Mouse (Mus musculus) Patski (cell line): ENCODE data around the gene Glul. TPM values are rescaled to one million over a fixed set of nuclear protein-coding genes. Genes with fewer than 3 reads are reported as not detected.

ENCODE experiments used
- ATAC-seq: fragments of 100-300 bp; one replicate; pipeline ENCODE4 v1.8.0; 2021
- CTCF ChIA-PET: fragments of 350-600 bp; sonication (Branson Sonifier 250); formaldehyde crosslinking; loops from one replicate; lab custom pipeline; 2022; ENCODE audit warnings: inconsistent platforms; lab: Charles Lee
- POLR2A ChIA-PET: fragments of 350-600 bp; sonication (Branson Sonifier 250); formaldehyde crosslinking; loops from one replicate; lab custom pipeline; 2022; ENCODE audit warnings: antibody characterized with exemption, inconsistent platforms; lab: Charles Lee
- DNase-seq: peaks from one replicate; pipeline ENCODE4 v3.0.0-alpha.2; 2011; ENCODE audit warnings: low read depth, low spot score
- H3K27me3 ChIP-seq: fragments of 371-371 bp; one replicate; pipeline ENCODE4 v1.5.1; 2021
- CTCF ChIP-seq: fragments of 100-300 bp; IDR thresholded peaks from one replicate; pipeline ENCODE4 v1.5.1; 2021
- in situ Hi-C: fragments of 300-500 bp; cut with MboI; formaldehyde crosslinking; loops from 3 replicates; pipeline ENCODE4 v1.11.1; 2018; ENCODE audit warnings: low pct_unique_long_range_greater_than_20kb, mixed read lengths
- polyA plus RNA-seq: library from polyadenylated mRNA; unstranded; gene quantifications from one replicate; pipeline ENCODE4 v1.2.3, GENCODE M21; 2021

Glul gene
- polyA plus RNA-seq, 1 experiment from 2014 or later: 60.5 TPM

DNA sequence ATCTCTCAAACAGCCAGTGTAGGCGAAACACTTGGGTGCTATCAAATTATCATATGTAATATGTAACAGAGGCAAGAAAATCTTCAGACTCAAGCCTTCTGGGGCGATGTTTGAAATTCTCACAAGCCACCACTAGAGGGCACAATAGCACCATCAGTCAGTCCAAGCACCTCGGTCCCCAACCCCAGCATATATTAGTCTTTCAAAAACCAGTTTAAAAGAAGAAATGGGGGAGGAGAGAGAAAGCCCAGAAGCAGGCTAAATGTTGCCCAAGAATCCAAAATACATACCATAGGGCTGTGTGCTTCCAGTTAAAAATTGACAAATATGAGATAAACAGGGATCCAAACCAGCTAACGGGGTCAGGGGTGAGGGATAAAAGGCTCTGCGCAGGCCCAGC, 4.8 kb upstream of the Glul start:
- ChIA-PET POLR2A (no interaction called here), CTCF (interaction anchor here (0.7 to 4.7 kb wide), 8 partner anchors 132 to 835 kb away, joined by 3 to 24 read pairs (median 4); no protein-coding TSS in a partner anchor)
- no peak for TF ChIP-seq CTCF
- peaks cover 20% of the 10 kb centered on the region for H3K27me3 ChIP-seq
- DNase-seq (peak; percentile 24), ATAC-seq (no peak)
- in situ Hi-C loops: loop anchor here (5.0 to 25.0 kb wide), 4 partner anchors 142 to 1117 kb away; no protein-coding TSS in a partner anchor

DNA sequence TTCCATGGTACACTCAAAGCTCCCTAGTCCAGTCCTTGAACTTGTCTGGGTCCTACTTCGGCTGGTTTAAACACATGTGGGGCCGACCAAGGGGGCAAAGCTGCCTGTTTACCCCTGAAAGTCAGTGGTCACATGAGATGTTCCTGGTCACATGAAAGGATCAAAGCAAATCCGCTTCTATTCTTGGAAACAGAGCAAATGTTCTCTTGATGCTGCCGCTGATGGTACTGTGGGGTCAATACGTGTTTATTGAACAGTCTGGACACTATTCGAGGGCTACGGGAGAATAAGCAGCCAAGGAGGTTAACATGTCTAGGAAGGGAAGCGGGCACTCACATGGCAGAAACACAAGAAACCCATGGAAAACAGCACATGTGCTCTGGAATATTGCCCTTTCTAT, 2.5 kb upstream of the Glul start:
- H3K27me3 ChIP-seq: peaks cover 16% of the 10 kb centered on the region
- POLR2A ChIA-PET: no interaction called here
- no peak for DNase-seq
- in situ Hi-C loops: loop anchor here (25.0 kb wide), 1 partner anchor 1115 kb away; no protein-coding TSS in a partner anchor
- no peak for TF ChIP-seq CTCF
- CTCF ChIA-PET: interaction anchor here (1.7 to 4.7 kb wide), 3 partner anchors 220 to 291 kb away, joined by 3 to 24 read pairs (median 16); no protein-coding TSS in a partner anchor
- no peak for ATAC-seq

DNA sequence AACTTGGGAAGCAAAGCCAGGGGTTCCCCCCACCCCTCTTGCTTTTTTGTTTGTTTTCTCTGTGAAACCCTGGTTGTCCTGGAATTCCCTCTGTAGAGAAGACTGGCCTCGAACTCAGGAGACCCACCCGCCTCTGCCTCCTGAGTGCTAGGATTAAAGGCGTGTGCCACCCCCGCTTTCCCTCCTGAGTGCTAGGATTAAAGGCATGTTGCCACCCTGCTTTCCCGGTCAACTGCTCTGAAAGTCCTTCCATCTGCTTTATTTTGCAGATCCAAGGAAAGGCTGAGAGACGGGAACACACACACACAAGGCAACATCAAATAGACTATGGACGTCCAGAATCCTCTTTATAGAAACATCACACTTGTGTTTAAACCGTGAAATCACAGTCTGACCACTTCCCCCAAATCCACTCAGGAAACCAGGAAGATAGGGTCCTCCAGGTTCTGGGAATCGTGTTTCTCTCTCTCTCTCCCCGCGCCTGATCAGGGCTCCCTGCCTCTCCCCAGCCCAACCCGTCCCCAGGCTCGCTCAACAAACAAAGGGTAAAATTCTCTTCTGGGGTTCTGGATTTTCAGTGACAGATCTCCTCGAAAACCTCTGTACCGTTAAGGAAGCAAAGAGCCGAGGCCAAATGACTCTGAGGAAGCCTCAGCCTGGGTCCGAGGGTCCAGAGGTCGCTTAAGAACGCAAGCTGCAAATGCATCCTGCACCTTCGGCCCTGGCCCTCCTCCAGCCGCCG, 584 bp upstream of the Glul start:
- POLR2A ChIA-PET: interaction anchor here (0.6 kb wide), 1 partner anchor 23 kb away, joined by 4 read pairs; no protein-coding TSS in a partner anchor
- DNase-seq (no peak), ATAC-seq (no peak)
- no peak for TF ChIP-seq CTCF
- peaks cover 6% of the 10 kb centered on the region for H3K27me3 ChIP-seq
- CTCF ChIA-PET: interaction anchor here (0.9 kb wide), 1 partner anchor 182 kb away, joined by 3 read pairs; no protein-coding TSS in a partner anchor
- in situ Hi-C loops: loop anchor here (25.0 kb wide), 1 partner anchor 1113 kb away; no protein-coding TSS in a partner anchor

DNA sequence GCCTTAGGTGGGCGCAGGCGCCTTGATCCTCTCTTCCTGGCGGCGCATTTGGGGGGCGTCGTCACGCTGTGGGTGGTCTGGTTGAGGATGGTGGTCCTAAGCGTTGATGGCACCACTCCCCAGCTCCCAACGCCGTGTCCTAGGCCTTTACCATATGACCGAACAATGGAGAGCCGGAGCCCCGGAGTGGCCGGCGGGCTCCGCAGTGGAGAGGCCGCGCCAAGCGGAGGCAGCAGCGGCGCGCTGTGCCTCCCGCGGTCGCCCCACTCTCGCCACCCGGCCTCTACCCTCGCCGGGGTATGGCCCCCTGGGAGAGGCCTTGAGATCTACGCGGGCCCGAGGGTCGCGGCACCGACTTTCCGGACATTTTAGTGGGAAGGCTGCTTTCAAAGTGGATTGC, 637 bp downstream of the Glul start:
- in situ Hi-C loops: no loop called here
- H3K27me3 ChIP-seq: no peaks in the 10 kb centered on the region
- peak; percentile 45 for ATAC-seq
- ChIA-PET CTCF (no interaction called here), POLR2A (no interaction called here)
- TF ChIP-seq CTCF: no peak
- no peak for DNase-seq

DNA sequence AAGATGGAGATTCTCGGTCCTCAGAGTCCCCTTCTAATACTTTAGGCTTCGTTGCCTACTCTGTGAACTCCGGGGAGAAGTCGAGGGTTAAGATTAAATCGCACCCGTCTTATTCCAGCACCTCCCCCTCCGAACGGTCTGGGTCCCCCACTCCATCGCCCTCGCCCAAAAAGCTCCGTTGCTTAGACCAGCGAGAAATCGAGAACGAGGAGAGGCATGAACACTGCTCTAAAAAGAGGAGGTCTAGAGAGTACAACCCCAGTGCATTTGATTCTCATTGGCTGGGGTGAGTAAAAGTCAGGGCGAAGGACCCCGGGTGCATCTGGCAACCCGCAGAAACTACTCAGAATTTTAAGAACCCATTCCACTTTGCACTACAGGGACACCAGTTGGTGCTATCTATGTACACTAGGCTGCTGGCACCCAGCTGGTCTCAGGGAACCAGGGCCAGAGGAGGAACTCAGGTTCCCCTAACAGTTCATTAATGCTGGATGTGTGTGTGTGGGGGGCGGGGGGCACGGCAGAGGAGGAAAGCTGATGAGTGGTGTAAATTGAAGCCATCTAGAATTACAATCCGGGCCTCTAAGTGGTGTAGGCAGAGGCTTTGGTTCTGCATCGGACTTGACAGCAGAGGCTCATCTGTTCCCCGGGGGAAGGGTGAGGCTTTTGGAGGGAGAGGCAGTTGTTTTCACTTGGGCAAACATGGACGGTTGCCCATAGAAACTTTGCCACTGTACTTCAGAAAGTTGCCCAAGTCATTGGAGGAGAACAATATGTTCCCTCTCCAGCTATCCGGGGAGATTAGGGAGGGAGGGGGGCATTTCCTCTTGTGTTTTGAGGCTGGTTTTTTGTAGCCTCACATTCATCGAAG, 1.4 kb downstream of the Glul start:
- TF ChIP-seq CTCF: no peak
- POLR2A ChIA-PET: no interaction called here
- peak; percentile 12 for DNase-seq
- CTCF ChIA-PET: no interaction called here
- H3K27me3 ChIP-seq: no peaks in the 10 kb centered on the region
- in situ Hi-C loops: no loop called here
- no peak for ATAC-seq

DNA sequence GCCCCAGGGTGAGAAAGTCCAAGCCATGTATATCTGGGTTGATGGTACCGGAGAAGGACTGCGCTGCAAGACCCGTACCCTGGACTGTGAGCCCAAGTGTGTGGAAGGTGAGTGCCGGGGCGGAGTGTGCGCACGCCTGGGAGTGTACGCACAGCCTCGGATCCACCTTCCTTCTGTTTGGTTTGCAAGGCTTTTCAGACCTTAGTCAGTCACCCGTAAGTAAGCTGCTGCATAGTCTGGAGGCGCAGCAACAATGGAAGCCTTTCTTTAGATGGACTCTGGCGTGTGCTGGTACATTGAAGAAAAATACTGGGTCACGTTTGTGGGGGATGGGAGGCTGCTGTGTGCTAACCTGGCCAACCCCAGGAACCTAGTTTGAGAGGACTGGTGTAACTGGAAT, 3.3 kb downstream of the Glul start:
- no peak for ATAC-seq
- CTCF ChIA-PET: no interaction called here
- no peaks in the 10 kb centered on the region for H3K27me3 ChIP-seq
- POLR2A ChIA-PET: no interaction called here
- no peak for DNase-seq
- in situ Hi-C loops: no loop called here
- TF ChIP-seq CTCF: no peak

DNA sequence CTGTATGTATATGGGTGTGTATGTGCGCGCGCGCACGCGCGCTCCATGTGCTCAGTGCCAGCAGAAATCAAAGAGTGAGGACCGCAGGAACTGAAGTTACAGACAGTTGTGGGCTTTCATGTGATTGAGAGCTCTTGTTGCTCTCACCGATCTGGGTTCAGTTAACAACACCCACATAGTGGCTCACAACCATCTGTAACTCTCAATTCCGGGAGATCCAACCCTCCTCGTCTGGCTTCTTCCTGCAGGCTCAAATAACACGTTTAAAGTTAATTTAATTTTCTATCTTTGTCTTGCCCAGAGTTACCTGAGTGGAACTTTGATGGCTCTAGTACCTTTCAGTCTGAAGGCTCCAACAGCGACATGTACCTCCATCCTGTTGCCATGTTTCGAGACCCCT, 4.5 kb downstream of the Glul start:
- in situ Hi-C loops: no loop called here
- ChIA-PET CTCF (no interaction called here), POLR2A (no interaction called here)
- ATAC-seq (no peak), DNase-seq (no peak)
- H3K27me3 ChIP-seq: no peaks in the 10 kb centered on the region
- no peak for TF ChIP-seq CTCF

DNA sequence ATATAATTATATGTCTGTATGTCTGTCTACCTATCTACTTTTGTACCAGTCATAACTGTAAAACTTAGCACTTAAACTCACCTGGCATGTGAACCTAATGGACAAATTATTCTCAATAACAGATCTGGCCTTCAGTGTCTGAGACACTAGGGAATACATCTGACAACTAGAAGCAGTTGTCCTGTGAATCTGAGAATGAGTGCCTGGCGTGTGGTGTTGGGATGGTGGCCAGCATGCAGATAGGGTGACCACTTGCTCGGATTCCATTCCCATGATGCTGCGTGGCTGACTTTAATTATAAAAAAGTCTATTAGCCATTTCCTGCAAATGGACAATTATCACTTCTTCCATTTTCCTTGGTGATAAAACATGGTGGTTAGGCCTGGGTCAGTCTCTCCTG, 6.1 kb downstream of the Glul start:
- in situ Hi-C loops: no loop called here
- no peak for DNase-seq
- ChIA-PET POLR2A (no interaction called here), CTCF (no interaction called here)
- TF ChIP-seq CTCF: no peak
- no peak for ATAC-seq
- no peaks in the 10 kb centered on the region for H3K27me3 ChIP-seq

DNA sequence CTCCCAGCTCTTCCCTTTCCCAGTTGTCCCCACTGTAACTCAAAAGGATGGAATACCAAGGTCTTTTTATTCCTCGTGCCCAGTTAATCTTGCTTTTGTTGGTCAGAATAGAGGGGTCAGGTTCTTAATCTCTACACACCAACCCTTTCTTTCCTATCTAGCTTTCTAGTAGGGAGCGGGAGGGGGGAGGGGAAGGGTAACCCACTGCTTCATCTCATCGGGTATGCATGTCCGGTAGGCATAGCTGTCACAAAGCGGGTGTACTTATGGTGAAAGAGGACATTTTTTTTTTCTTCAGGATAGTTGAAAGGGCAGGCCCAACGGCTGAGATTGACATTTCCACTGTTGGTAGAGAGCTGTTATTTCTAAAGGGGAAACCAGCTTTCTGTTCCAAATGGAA, 8.5 kb downstream of the Glul start:
- TF ChIP-seq CTCF: no peak
- ChIA-PET CTCF (no interaction called here), POLR2A (no interaction called here)
- no peaks in the 10 kb centered on the region for H3K27me3 ChIP-seq
- in situ Hi-C loops: no loop called here
- DNase-seq: no peak
- ATAC-seq: no peak

DNA sequence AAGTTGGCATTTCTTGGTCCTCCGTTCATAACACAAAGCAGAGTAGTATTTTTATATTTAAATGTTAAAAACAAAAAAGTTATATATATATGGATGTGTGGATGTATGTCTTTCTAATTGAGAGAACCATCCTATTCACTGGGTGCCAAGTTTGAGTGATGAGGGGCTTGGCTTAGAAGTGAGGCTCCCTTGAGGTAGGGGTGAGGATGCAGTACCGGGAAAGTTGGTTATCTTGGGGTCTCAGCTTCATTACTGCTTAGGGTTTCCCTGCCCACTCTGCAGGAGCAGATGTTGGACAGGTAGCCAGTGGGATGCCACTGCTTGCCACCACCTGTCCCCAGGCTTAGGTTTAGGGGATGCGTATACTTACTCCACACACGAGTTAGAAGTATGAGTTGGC, 9.0 kb downstream of the Glul start:
- no peak for DNase-seq
- in situ Hi-C loops: no loop called here

More for the DNA sequence above, 9.0 kb downstream of the Glul start:
- ChIA-PET CTCF (no interaction called here), POLR2A (no interaction called here)
- ATAC-seq: no peak
- H3K27me3 ChIP-seq: no peaks in the 10 kb centered on the region
- TF ChIP-seq CTCF: no peak
